Mouse (Mus musculus): ENCODE data around the gene Pdx1. TPM values are rescaled to one million over a fixed set of nuclear protein-coding genes. Genes with fewer than 3 reads are reported as not detected.

Gene Pdx1
- polyA plus RNA-seq, 1 experiment from 2014 or later = 6.7 TPM

GRCm38 (mm10) chr5:147260778-147261177, 9.0 kb upstream of the Pdx1 start:
- no peak overlapping the region for H3K9ac ChIP-seq (ENCODE audit: low read depth, low read length)
- H3K36me3 ChIP-seq (ENCODE audit: control insufficient read depth, insufficient read depth) = no peaks in the 10 kb centered on the region
- no peak overlapping the region for H3K4me2 ChIP-seq (replicated peaks; ENCODE audit: low read depth)
- no peak overlapping the region for H3K4me3 ChIP-seq (ENCODE audit: low read depth, low read length)
- H3K27me3 ChIP-seq (replicated peaks; ENCODE audit: control insufficient read depth, insufficient read depth, low read length) = peaks cover 2% of the 10 kb centered on the region; the same call in 1 of the 2 replicates
- WGBS = 66% methylated on average over 4 of the region's 4 CpGs
- peak; percentile 53; the same call in 1 of the 2 replicates for ATAC-seq
- H3K27ac ChIP-seq (ENCODE audit: low read depth, low read length) = peak overlapping the region; percentile 15; the same call in 1 of the 2 replicates
- no peaks in the 10 kb centered on the region for H3K4me1 ChIP-seq (replicated peaks; ENCODE audit: control insufficient read depth, insufficient read depth, low read length)
- no peak for TF ChIP-seq CTCF (IDR thresholded peaks at IDR 0.05; ENCODE audit: low read depth)
- no peaks in the 10 kb centered on the region for H3K9me3 ChIP-seq (ENCODE audit: control insufficient read depth)

DNA sequence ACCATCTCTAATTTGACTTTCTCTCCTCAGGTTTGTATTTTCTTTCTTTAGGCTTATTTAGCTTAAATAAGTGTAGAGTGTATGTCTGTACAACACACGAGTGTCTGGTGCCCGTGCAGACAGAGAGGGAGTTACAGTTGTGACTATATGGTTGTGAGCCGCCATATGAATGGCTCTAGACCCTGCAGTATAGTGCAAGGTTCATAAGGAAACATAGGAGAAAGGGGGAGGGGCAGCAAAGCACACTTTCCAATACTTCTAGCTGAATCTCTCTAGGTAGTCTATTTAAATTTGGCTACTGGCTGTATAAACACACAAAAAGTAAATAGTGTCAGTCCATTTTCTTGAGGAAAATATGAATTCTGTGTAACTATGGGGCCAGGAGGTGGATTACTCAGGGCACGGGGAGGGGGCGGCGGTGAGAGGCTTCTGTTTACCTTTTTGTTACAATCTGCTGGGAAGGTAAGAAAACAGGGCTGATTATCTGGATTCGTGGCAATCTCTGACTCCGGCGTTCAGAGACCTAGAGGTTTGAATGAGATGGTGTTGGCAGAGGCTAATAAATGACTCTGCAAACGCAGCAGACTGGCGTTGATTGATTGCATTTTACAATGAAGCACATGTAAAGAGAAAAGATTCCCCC, 7.7 kb upstream of the Pdx1 start:
- H3K27ac ChIP-seq (ENCODE audit: low read depth, low read length) = 0 out of 2 replicates have a peak overlapping the region, but pooled peaks have one; percentile 41
- H3K9me3 ChIP-seq (ENCODE audit: control insufficient read depth) = no peaks in the 10 kb centered on the region
- WGBS = 17% methylated on average over 11 of the region's 11 CpGs
- ATAC-seq = no peak
- no peak overlapping the region for H3K4me2 ChIP-seq (replicated peaks; ENCODE audit: low read depth)
- no peaks in the 10 kb centered on the region for H3K36me3 ChIP-seq (ENCODE audit: control insufficient read depth, insufficient read depth)
- no peak for TF ChIP-seq CTCF (IDR thresholded peaks at IDR 0.05; ENCODE audit: low read depth)
- no peak overlapping the region for H3K4me3 ChIP-seq (ENCODE audit: low read depth, low read length)
- no peaks in the 10 kb centered on the region for H3K4me1 ChIP-seq (replicated peaks; ENCODE audit: control insufficient read depth, insufficient read depth, low read length)
- peaks cover 6% of the 10 kb centered on the region; the same call in 1 of the 2 replicates for H3K27me3 ChIP-seq (replicated peaks; ENCODE audit: control insufficient read depth, insufficient read depth, low read length)
- H3K9ac ChIP-seq (ENCODE audit: low read depth, low read length) = no peak overlapping the region

DNA sequence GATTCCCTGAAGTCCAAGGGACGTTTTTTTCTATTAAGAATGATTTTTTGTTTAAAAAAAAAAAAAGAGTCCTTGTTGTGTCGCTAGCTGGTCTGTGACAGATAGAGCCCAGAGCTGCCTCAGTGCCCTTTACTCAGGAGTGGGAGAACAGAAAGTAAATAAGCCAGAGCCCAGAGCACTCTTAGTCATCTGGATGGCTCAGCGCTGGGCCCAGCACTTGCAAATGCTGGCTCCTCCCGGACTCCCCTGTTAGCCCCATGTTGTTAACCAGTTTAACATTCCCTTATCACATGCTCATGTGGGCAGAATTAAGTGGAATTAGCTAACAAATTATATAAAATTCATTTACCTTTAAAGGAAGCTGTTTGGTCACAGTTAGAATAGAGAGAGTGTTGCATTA, 5.8 kb upstream of the Pdx1 start:
- Histone ChIP-seq H3K36me3 (ENCODE audit: control insufficient read depth, insufficient read depth) (no peaks in the 10 kb centered on the region), H3K9me3 (ENCODE audit: control insufficient read depth) (no peaks in the 10 kb centered on the region), H3K4me2 (replicated peaks; ENCODE audit: low read depth) (no peak overlapping the region), H3K9ac (ENCODE audit: low read depth, low read length) (no peak overlapping the region), H3K4me1 (replicated peaks; ENCODE audit: control insufficient read depth, insufficient read depth, low read length) (no peaks in the 10 kb centered on the region; the same call in 1 of the 2 replicates), H3K4me3 (ENCODE audit: low read depth, low read length) (no peak overlapping the region), H3K27me3 (replicated peaks; ENCODE audit: control insufficient read depth, insufficient read depth, low read length) (peaks cover 21% of the 10 kb centered on the region), H3K27ac (ENCODE audit: low read depth, low read length) (no peak overlapping the region)
- WGBS = 11% methylated on average over 4 of the region's 4 CpGs
- TF ChIP-seq CTCF (IDR thresholded peaks at IDR 0.05; ENCODE audit: low read depth) = no peak
- no peak for ATAC-seq

- Histone ChIP-seq H3K9me3 (ENCODE audit: control insufficient read depth) (no peaks in the 10 kb centered on the region), H3K9ac (ENCODE audit: low read depth, low read length) (no peak overlapping the region), H3K36me3 (ENCODE audit: control insufficient read depth, insufficient read depth) (no peaks in the 10 kb centered on the region), H3K4me1 (replicated peaks; ENCODE audit: control insufficient read depth, insufficient read depth, low read length) (no peaks in the 10 kb centered on the region; the same call in 1 of the 2 replicates), H3K4me3 (ENCODE audit: low read depth, low read length) (no peak overlapping the region), H3K27ac (ENCODE audit: low read depth, low read length) (no peak overlapping the region), H3K27me3 (replicated peaks; ENCODE audit: control insufficient read depth, insufficient read depth, low read length) (peaks cover 48% of the 10 kb centered on the region), H3K4me2 (replicated peaks; ENCODE audit: low read depth) (no peak overlapping the region)
- TF ChIP-seq CTCF (IDR thresholded peaks at IDR 0.05; ENCODE audit: low read depth) = no peak
- 7% methylated on average over 6 of the region's 6 CpGs for WGBS
- no peak for ATAC-seq
These were observed 2.3 kb upstream of the Pdx1 start for GRCm38 (mm10) chr5:147267434-147267833.

DNA sequence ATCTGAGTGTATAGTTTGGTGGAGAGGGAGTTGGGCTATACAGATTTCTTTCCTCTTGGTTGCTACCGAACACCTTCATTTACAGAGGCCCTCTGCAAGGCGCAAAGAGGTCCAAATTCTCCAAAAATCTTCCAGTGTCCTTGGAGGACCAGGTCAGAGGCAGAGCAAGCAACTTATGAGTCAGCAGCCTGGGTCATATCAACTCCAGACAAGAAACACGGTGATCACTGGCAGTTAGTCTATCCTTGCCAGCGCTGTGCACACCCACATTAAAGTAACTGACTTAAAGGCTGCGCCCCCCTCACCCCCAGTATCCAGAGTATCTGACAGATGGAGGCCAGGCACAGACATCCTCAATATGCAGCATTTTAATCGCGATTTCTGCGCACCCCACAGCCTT, 1.0 kb upstream of the Pdx1 start:
- Histone ChIP-seq H3K36me3 (ENCODE audit: control insufficient read depth, insufficient read depth) (no peaks in the 10 kb centered on the region), H3K4me3 (ENCODE audit: low read depth, low read length) (no peak overlapping the region), H3K27me3 (replicated peaks; ENCODE audit: control insufficient read depth, insufficient read depth, low read length) (peaks cover 60% of the 10 kb centered on the region), H3K9me3 (ENCODE audit: control insufficient read depth) (no peaks in the 10 kb centered on the region), H3K27ac (ENCODE audit: low read depth, low read length) (no peak overlapping the region; the same call in 1 of the 2 replicates), H3K4me2 (replicated peaks; ENCODE audit: low read depth) (peak overlapping the region; percentile 35; the same call in 1 of the 2 replicates), H3K4me1 (replicated peaks; ENCODE audit: control insufficient read depth, insufficient read depth, low read length) (no peaks in the 10 kb centered on the region; the same call in 1 of the 2 replicates), H3K9ac (ENCODE audit: low read depth, low read length) (no peak overlapping the region)
- no peak for ATAC-seq
- 8% methylated on average over 8 of the region's 8 CpGs for WGBS
- no peak for TF ChIP-seq CTCF (IDR thresholded peaks at IDR 0.05; ENCODE audit: low read depth)

DNA sequence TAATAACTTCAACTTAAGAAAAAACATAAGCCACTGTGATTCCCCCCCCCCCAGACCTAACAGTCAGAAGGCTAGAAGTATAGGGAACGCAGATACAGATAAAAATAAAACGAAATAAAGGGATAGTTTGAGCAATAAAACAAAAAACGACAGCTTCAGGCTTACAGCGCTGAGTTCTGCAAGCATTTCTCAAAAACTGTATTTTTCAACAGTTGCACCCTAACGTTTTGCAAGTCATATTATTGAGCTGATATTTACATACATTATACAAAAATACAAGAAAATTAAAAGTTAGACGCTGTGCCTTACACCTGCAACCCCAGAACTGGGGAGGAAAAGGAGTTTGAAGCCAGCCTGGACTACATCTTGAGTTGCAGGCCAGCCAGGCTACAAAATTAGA, 388 bp upstream of the Pdx1 start:
- Histone ChIP-seq H3K4me3 (ENCODE audit: low read depth, low read length) (peak overlapping the region; percentile 51), H3K27ac (ENCODE audit: low read depth, low read length) (no peak overlapping the region; the same call in 1 of the 2 replicates), H3K9me3 (ENCODE audit: control insufficient read depth) (no peaks in the 10 kb centered on the region), H3K9ac (ENCODE audit: low read depth, low read length) (no peak overlapping the region), H3K4me1 (replicated peaks; ENCODE audit: control insufficient read depth, insufficient read depth, low read length) (no peaks in the 10 kb centered on the region; the same call in 1 of the 2 replicates), H3K27me3 (replicated peaks; ENCODE audit: control insufficient read depth, insufficient read depth, low read length) (peaks cover 64% of the 10 kb centered on the region), H3K36me3 (ENCODE audit: control insufficient read depth, insufficient read depth) (no peaks in the 10 kb centered on the region), H3K4me2 (replicated peaks; ENCODE audit: low read depth) (peak overlapping the region; percentile 69)
- TF ChIP-seq CTCF (IDR thresholded peaks at IDR 0.05; ENCODE audit: low read depth) = no peak
- ATAC-seq = no peak
- WGBS = 15% methylated on average over 6 of the region's 6 CpGs
